Mouse (Mus musculus) lung, embryonic 14.5 days (tissue): Measurements from ENCODE around the gene Mrpl45. TPM values are rescaled to one million over a fixed set of nuclear protein-coding genes. Genes with fewer than 3 reads are reported as not detected.

Experiments used
- ATAC-seq: fragments of 200-750 bp; cut with Nextera tagmentation; 2 replicates; pipeline ENCODE4 v1.8.0; 2017; ENCODE audit warnings: mild to moderate bottlenecking, moderate TSS enrichment, moderate library complexity; ENCODE audit not compliant: insufficient read depth
- DNase-seq: peaks from one replicate; pipeline ENCODE4 v3.0.0-alpha.2; 2015
- H3K27ac ChIP-seq: fragments of 300-500 bp; sonication (generic); 2 replicates; pipeline ENCODE4 v1.5.1; 2014; ENCODE audit warnings: low read depth, mild to moderate bottlenecking, moderate library complexity
- H3K27me3 ChIP-seq: fragments of 300-500 bp; sonication (generic); 2 replicates; pipeline ENCODE4 v1.6.1; 2014; ENCODE audit warnings: low read length, control low read depth; ENCODE audit not compliant: insufficient read depth
- H3K36me3 ChIP-seq: fragments of 300-500 bp; sonication (generic); 2 replicates; pipeline ENCODE4 v1.6.1; 2014; ENCODE audit warnings: control low read depth; ENCODE audit not compliant: insufficient read depth
- H3K4me1 ChIP-seq: fragments of 300-500 bp; sonication (generic); 2 replicates; pipeline ENCODE4 v1.6.1; 2014; ENCODE audit warnings: antibody characterized with exemption, control low read depth; ENCODE audit not compliant: insufficient read depth
- H3K4me2 ChIP-seq: fragments of 300-500 bp; sonication (generic); 2 replicates; pipeline ENCODE4 v1.6.1; 2014; ENCODE audit warnings: mild to moderate bottlenecking
- H3K4me3 ChIP-seq: fragments of 300-500 bp; sonication (generic); 2 replicates; pipeline ENCODE4 v1.5.1; 2014; ENCODE audit warnings: low read depth, low read length
- H3K9ac ChIP-seq: fragments of 300-500 bp; sonication (generic); 2 replicates; pipeline ENCODE4 v1.6.1; 2014
- H3K9me3 ChIP-seq: fragments of 300-500 bp; sonication (generic); 2 replicates; pipeline ENCODE4 v1.6.1; 2016; ENCODE audit warnings: low read depth, low read length, control low read depth
- CTCF ChIP-seq: IDR thresholded peaks from 2 replicates; pipeline ENCODE4 v1.5.1; 2016; ENCODE audit warnings: antibody characterized with exemption, low read depth
- WGBS: fragments of 180-500 bp; shearing (Covaris S2); extraction: QIAGEN DNeasy Blood & Tissue Kit; methylation state at CpG from one replicate; pipeline ENCODE4 v1.1.7; 2014; 5-methylcytosine and 5-hydroxymethylcytosine counted together
- polyA plus RNA-seq: library from polyadenylated mRNA; unstranded; fragments of >200 nt; fragmentation: Nextera tagmentation; extraction: Ambion mirVana; gene quantifications from 2 replicates; pipeline ENCODE4 v1.2.1, GENCODE M21; 2014

Gene Mrpl45
- polyA plus RNA-seq, 1 experiment from 2014 or later: 46.0 TPM

DNA sequence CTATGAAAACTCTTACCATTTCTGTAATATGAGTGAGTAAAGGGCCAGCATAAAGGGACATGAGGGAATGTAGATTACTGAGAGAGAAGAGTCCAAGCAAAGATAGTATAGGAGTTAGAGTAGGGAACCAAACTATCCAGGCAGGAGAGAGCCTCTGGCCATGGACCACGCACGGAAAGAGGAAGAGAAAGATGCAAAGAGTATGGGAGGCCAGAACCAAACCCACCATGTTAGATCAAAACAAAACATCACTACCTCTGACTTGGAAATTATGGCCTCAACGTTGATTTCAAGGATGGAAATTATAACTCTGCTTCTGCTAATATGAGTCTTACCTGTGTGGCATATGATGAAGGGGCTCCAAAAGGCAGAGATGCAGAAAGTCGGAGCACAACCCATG is 30.7 kb upstream of the Mrpl45 start:
- 65% methylated on average over 4 of the region's 4 CpGs for WGBS
- ATAC-seq (no peak), DNase-seq (no peak)

DNA sequence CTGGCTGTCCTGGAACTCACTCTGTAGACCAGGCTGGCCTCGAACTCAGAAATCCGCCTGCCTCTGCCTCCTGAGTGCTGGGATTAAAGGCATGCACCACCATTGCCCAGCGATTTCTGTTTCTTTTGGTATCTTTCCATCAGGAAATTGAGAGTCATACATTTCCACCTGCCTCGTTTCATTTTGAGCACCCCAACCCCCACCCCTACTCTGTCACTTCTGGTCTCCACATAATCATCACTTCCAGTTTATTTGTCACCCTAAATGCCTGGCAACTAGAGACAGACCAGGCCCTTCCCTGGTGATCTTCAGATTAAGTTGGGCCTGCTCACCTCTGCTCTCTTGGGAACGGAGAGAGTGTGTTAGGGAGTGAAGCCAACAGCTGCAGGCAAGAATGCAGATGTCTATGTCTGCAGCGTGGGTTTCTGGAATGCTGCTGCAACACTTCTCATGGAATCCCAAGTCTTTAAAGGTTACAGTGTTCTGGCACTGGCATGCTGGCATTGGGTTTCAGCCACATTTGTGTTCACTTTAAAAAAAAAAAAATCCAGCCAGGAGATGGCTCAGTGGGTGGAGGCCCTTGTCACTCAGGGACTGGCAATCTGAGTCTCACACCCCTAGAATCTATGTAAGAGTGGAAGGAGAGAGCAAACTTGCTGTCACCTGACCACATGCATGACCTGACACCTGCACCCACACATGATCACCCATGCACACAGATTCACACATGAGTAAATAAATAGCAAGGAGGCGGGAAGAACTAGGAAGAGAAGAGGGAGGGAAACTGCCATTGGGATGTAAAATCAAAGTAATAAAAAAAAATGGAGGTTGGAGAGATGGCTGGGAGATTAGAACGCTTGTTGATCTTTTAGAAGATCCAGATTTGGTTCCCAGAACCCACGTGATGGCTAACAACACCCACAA is 29.4 kb upstream of the Mrpl45 start:
- Histone ChIP-seq H3K27ac (no peak overlapping the region), H3K27me3 (no peaks in the 10 kb centered on the region), H3K9me3 (no peaks in the 10 kb centered on the region), H3K36me3 (no peaks in the 10 kb centered on the region), H3K9ac (no peak overlapping the region), H3K4me3 (no peak overlapping the region), H3K4me2 (no peak overlapping the region), H3K4me1 (no peaks in the 10 kb centered on the region)
- ATAC-seq: no peak
- TF ChIP-seq CTCF: no peak
- DNase-seq: no peak
- 59% methylated on average over 9 of the region's 9 CpGs for WGBS

More for the DNA sequence above, 30.7 kb upstream of the Mrpl45 start:
- TF ChIP-seq CTCF: no peak
- no peaks in the 10 kb centered on the region for H3K27me3 ChIP-seq
- no peaks in the 10 kb centered on the region for H3K4me1 ChIP-seq
- H3K4me3 ChIP-seq: no peak overlapping the region
- H3K36me3 ChIP-seq: no peaks in the 10 kb centered on the region
- no peak overlapping the region for H3K9ac ChIP-seq
- no peak overlapping the region for H3K4me2 ChIP-seq
- no peak overlapping the region for H3K27ac ChIP-seq
- H3K9me3 ChIP-seq: no peaks in the 10 kb centered on the region

DNA sequence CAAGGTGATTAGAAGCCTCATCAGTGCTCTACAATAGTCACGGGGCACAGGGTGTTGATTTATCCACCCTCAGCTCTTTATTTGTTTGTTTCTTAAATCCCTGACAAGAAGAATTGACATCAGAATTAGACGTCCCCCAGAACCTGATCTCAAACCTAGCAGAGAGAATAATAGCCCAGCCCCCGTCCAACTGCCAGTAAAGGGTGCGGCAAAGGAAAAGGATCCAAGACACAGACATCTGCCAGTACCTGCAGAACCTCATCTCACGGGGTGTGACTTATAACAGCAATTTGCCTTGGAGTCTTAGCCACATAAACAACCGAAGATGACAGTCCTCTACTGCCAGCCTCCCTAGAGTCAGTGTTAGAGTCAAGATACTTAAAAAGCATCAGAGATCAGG is 28.5 kb upstream of the Mrpl45 start:
- H3K27ac ChIP-seq: no peak overlapping the region
- H3K36me3 ChIP-seq: no peaks in the 10 kb centered on the region
- H3K9ac ChIP-seq: no peak overlapping the region
- ATAC-seq (no peak), DNase-seq (no peak)
- no peaks in the 10 kb centered on the region for H3K27me3 ChIP-seq
- no peaks in the 10 kb centered on the region for H3K9me3 ChIP-seq
- H3K4me2 ChIP-seq: no peak overlapping the region
- no peak for TF ChIP-seq CTCF
- H3K4me1 ChIP-seq: no peaks in the 10 kb centered on the region
- no peak overlapping the region for H3K4me3 ChIP-seq
- 35% methylated on average over 6 of the region's 6 CpGs for WGBS

DNA sequence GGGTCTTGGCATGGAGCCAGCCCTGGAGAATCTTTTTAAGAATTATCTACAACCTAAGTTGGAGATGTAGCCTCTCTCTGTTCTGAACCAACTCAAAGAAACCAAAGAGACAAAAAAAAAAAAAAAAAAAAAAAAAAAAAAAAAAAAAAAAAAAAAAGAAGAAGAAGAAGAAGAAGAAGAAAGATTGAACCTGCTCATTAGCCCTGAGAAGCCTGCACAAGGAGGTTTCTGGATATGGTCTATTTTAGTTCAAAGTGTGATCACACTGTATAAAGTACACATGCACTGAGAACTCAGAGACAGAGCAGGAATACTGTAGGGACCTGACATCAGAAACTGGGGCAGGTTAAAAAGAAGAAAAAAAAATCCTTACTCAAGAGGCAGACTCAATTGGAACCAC is 27.9 kb upstream of the Mrpl45 start:
- Histone ChIP-seq H3K27me3 (no peaks in the 10 kb centered on the region), H3K27ac (no peak overlapping the region), H3K4me1 (no peaks in the 10 kb centered on the region), H3K36me3 (no peaks in the 10 kb centered on the region), H3K4me3 (no peak overlapping the region), H3K4me2 (no peak overlapping the region), H3K9ac (no peak overlapping the region), H3K9me3 (no peaks in the 10 kb centered on the region)
- TF ChIP-seq CTCF: no peak
- DNase-seq (no peak), ATAC-seq (no peak)

DNA sequence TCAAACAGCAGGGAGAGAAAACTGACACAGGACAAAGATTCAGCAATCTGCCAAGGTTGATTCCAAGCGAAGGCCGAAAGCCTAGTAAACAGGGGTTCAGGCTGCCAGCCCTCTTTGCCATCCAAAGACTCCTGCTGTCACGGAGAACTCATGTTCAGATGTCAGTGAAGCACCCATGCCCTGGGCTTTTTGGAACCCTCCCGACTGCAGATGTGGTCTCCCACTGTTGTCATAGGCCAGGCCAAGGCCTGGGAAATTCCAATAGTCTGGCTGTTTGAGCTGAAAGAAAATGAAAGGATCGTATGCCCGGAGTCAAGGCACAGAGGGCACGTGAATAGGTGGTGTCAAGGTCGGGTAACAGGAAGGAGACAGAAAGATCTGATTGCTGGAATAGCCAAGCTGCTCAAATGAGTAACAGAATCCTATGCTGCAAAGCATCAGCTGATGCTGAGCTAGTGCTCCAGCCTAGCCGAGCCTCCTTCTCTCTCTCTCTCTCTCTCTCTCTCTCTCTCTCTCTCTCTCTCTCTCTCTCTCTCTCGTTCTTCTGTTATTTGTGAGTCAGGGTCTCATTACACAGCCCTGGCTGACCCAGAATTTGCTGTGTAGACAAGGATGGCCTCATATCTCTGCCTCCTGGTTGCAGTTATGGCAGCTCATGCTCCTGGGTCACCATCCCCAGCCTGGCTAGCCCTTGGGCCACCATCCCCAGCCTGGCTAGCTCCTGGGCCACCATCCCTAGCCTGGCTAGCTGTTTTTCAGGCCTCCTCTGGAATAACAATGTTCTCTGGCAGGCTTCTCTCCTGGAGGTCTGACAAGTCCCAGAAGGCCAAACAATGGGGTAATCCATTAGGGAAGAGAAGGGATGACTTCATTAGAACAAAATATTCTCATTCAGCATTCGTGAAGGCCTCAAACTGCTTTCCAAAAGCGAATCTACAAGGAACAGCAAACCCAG is 26.0 kb upstream of the Mrpl45 start:
- H3K4me1 ChIP-seq: no peaks in the 10 kb centered on the region
- WGBS: 53% methylated on average over 12 of the region's 12 CpGs
- no peak overlapping the region for H3K27ac ChIP-seq
- H3K9me3 ChIP-seq: no peaks in the 10 kb centered on the region
- no peak overlapping the region for H3K4me2 ChIP-seq
- H3K4me3 ChIP-seq: no peak overlapping the region
- H3K36me3 ChIP-seq: no peaks in the 10 kb centered on the region
- no peak for ATAC-seq
- no peak for TF ChIP-seq CTCF
- H3K27me3 ChIP-seq: no peaks in the 10 kb centered on the region
- no peak overlapping the region for H3K9ac ChIP-seq
- no peak for DNase-seq

DNA sequence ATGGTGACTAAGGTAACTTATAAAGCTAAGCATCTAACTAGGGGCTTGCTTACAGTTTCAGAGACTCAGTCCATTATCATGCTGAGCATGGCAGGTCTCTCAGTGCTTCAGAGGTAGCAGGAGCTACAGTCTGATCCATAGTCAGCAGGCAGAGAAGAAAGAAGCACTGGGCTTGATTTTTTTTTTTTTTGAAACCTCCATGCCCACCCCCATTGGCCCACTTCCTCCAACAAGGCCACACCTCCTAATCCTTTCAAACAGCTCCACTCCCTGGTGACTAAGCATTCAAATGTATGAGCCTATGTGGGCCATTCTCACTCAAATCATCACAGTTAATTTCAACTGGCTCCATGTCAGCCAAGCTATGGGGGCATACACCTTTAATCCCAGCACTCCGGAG is 22.8 kb upstream of the Mrpl45 start:
- no peak for ATAC-seq

DNA sequence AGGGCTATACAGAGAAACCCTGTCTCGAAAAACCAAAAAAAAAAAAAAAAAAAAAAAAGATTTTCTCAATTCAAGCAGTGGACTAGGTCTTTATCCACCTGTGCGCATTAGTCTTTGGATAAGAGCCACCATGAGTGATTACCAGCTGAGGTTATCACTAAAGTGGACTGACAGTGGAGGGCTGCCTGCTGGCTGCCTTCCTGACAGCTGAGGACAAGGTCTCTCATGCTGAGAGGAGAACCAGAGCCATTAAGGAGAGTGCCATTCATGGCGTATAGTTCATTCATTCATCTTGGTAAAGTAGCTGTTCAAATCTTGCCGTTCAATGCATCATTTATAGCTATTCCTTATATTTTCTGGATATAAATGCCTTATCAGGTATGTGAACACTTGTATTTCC is 19.0 kb upstream of the Mrpl45 start:
- Histone ChIP-seq H3K27ac (no peak overlapping the region), H3K9ac (no peak overlapping the region), H3K27me3 (no peaks in the 10 kb centered on the region), H3K9me3 (no peaks in the 10 kb centered on the region), H3K4me1 (no peaks in the 10 kb centered on the region), H3K36me3 (no peaks in the 10 kb centered on the region), H3K4me2 (no peak overlapping the region), H3K4me3 (no peak overlapping the region)
- 83% methylated on average over 3 of the region's 4 CpGs for whole genome bisulfite sequencing
- ATAC-seq (no peak), DNase-seq (no peak)
- no peak for TF ChIP-seq CTCF

More for the DNA sequence above, 22.8 kb upstream of the Mrpl45 start:
- Histone ChIP-seq H3K27me3 (no peaks in the 10 kb centered on the region), H3K4me3 (no peak overlapping the region), H3K4me2 (no peak overlapping the region), H3K36me3 (no peaks in the 10 kb centered on the region), H3K9ac (no peak overlapping the region), H3K27ac (no peak overlapping the region), H3K9me3 (no peaks in the 10 kb centered on the region), H3K4me1 (no peaks in the 10 kb centered on the region)
- TF ChIP-seq CTCF: no peak
- DNase-seq: no peak
- WGBS: 94% methylated on average over 1 of the region's 1 CpGs
